Mouse (Mus musculus): ENCODE data around the gene Slc4a1ap. TPM values are rescaled to one million over a fixed set of nuclear protein-coding genes. Genes with fewer than 3 reads are reported as not detected.

Slc4a1ap gene
- polyA plus RNA-seq, 1 experiment: not detected

- TF ChIP-seq POLR2A (IDR thresholded peaks at IDR 0.05; ENCODE audit: insufficient read depth, low read depth, low read length): no peak
- peak; percentile 47; the same call in 1 of the 2 replicates for TF ChIP-seq CTCF (IDR thresholded peaks at IDR 0.05; ENCODE audit: insufficient read depth, low read depth, low read length)
- Histone ChIP-seq H3K27ac (ENCODE audit: insufficient read depth, low read depth, low read length) (no peak overlapping the region), H3K4me3 (ENCODE audit: insufficient read depth, low read depth, low read length) (no peak overlapping the region), H3K4me1 (ENCODE audit: control insufficient read depth, insufficient read depth, low read length) (peaks cover 17% of the 10 kb centered on the region)
- WGBS: 9% methylated on average over 6 of the region's 6 CpGs
These were observed 36.7 kb downstream of the Slc4a1ap start for GRCm38 (mm10) chr5:31563496-31563895.

- H3K4me3 ChIP-seq (ENCODE audit: insufficient read depth, low read depth, low read length): no peak overlapping the region
- 35% methylated on average over 7 of the region's 7 CpGs for WGBS
- no peak overlapping the region for H3K27ac ChIP-seq (ENCODE audit: insufficient read depth, low read depth, low read length)
- TF ChIP-seq CTCF (IDR thresholded peaks at IDR 0.05; ENCODE audit: insufficient read depth, low read depth, low read length) (no peak), POLR2A (IDR thresholded peaks at IDR 0.05; ENCODE audit: insufficient read depth, low read depth, low read length) (no peak)
- peaks cover 17% of the 10 kb centered on the region for H3K4me1 ChIP-seq (ENCODE audit: control insufficient read depth, insufficient read depth, low read length)
These were observed 37.1 kb downstream of the Slc4a1ap start for GRCm38 (mm10) chr5:31563905-31564304.

GRCm38 (mm10) chr5:31564976-31565375, 38.2 kb downstream of the Slc4a1ap start:
- no peak for TF ChIP-seq POLR2A (IDR thresholded peaks at IDR 0.05; ENCODE audit: insufficient read depth, low read depth, low read length)
- no peak for TF ChIP-seq CTCF (IDR thresholded peaks at IDR 0.05; ENCODE audit: insufficient read depth, low read depth, low read length)

GRCm38 (mm10) chr5:31566026-31566425, 39.2 kb downstream of the Slc4a1ap start:
- WGBS: 81% methylated on average over 7 of the region's 7 CpGs
- TF ChIP-seq CTCF (IDR thresholded peaks at IDR 0.05; ENCODE audit: insufficient read depth, low read depth, low read length) (no peak), POLR2A (IDR thresholded peaks at IDR 0.05; ENCODE audit: insufficient read depth, low read depth, low read length) (no peak)
- Histone ChIP-seq H3K4me3 (ENCODE audit: insufficient read depth, low read depth, low read length) (no peak overlapping the region), H3K27ac (ENCODE audit: insufficient read depth, low read depth, low read length) (no peak overlapping the region), H3K4me1 (ENCODE audit: control insufficient read depth, insufficient read depth, low read length) (peaks cover 28% of the 10 kb centered on the region)

More at GRCm38 (mm10) chr5:31564976-31565375, 38.2 kb downstream of the Slc4a1ap start:
- 70% methylated on average over 4 of the region's 4 CpGs for WGBS
- no peak overlapping the region for H3K4me3 ChIP-seq (ENCODE audit: insufficient read depth, low read depth, low read length)
- H3K27ac ChIP-seq (ENCODE audit: insufficient read depth, low read depth, low read length): no peak overlapping the region
- H3K4me1 ChIP-seq (ENCODE audit: control insufficient read depth, insufficient read depth, low read length): peaks cover 19% of the 10 kb centered on the region

GRCm38 (mm10) chr5:31566457-31566856, 39.7 kb downstream of the Slc4a1ap start:
- 52% methylated on average over 3 of the region's 3 CpGs for WGBS
- no peak for TF ChIP-seq CTCF (IDR thresholded peaks at IDR 0.05; ENCODE audit: insufficient read depth, low read depth, low read length)
- TF ChIP-seq POLR2A (IDR thresholded peaks at IDR 0.05; ENCODE audit: insufficient read depth, low read depth, low read length): no peak
- peaks cover 33% of the 10 kb centered on the region for H3K4me1 ChIP-seq (ENCODE audit: control insufficient read depth, insufficient read depth, low read length)
- no peak overlapping the region for H3K4me3 ChIP-seq (ENCODE audit: insufficient read depth, low read depth, low read length)
- H3K27ac ChIP-seq (ENCODE audit: insufficient read depth, low read depth, low read length): no peak overlapping the region

- TF ChIP-seq CTCF (IDR thresholded peaks at IDR 0.05; ENCODE audit: insufficient read depth, low read depth, low read length): no peak
- no peak for TF ChIP-seq POLR2A (IDR thresholded peaks at IDR 0.05; ENCODE audit: insufficient read depth, low read depth, low read length)
- Histone ChIP-seq H3K4me3 (ENCODE audit: insufficient read depth, low read depth, low read length) (no peak overlapping the region), H3K27ac (ENCODE audit: insufficient read depth, low read depth, low read length) (no peak overlapping the region), H3K4me1 (ENCODE audit: control insufficient read depth, insufficient read depth, low read length) (peaks cover 39% of the 10 kb centered on the region)
- 74% methylated on average over 5 of the region's 5 CpGs for WGBS
These were observed 41.3 kb downstream of the Slc4a1ap start for GRCm38 (mm10) chr5:31567951-31568657.

- Histone ChIP-seq H3K4me1 (ENCODE audit: control insufficient read depth, insufficient read depth, low read length) (peaks cover 29% of the 10 kb centered on the region), H3K27ac (ENCODE audit: insufficient read depth, low read depth, low read length) (peak overlapping the region; percentile 88), H3K4me3 (ENCODE audit: insufficient read depth, low read depth, low read length) (peak overlapping the region; percentile 3; the same call in 1 of the 2 replicates)
- 5% methylated on average over 20 of the region's 20 CpGs for WGBS
- TF ChIP-seq CTCF (IDR thresholded peaks at IDR 0.05; ENCODE audit: insufficient read depth, low read depth, low read length) (no peak), POLR2A (IDR thresholded peaks at IDR 0.05; ENCODE audit: insufficient read depth, low read depth, low read length) (no peak)
These were observed 44.3 kb downstream of the Slc4a1ap start for GRCm38 (mm10) chr5:31571023-31571608.

- H3K4me3 ChIP-seq (ENCODE audit: insufficient read depth, low read depth, low read length): no peak overlapping the region
- H3K4me1 ChIP-seq (ENCODE audit: control insufficient read depth, insufficient read depth, low read length): peaks cover 41% of the 10 kb centered on the region
- TF ChIP-seq POLR2A (IDR thresholded peaks at IDR 0.05; ENCODE audit: insufficient read depth, low read depth, low read length): no peak
- TF ChIP-seq CTCF (IDR thresholded peaks at IDR 0.05; ENCODE audit: insufficient read depth, low read depth, low read length): no peak
- 95% methylated on average over 3 of the region's 3 CpGs for WGBS
- H3K27ac ChIP-seq (ENCODE audit: insufficient read depth, low read depth, low read length): no peak overlapping the region
These were observed 46.9 kb downstream of the Slc4a1ap start for GRCm38 (mm10) chr5:31573722-31574121.

GRCm38 (mm10) chr5:31576539-31576975, 49.8 kb downstream of the Slc4a1ap start:
- WGBS: 15% methylated on average over 7 of the region's 7 CpGs
- Histone ChIP-seq H3K27ac (ENCODE audit: insufficient read depth, low read depth, low read length) (peak overlapping the region; percentile 69), H3K4me3 (ENCODE audit: insufficient read depth, low read depth, low read length) (no peak overlapping the region), H3K4me1 (ENCODE audit: control insufficient read depth, insufficient read depth, low read length) (peaks cover 24% of the 10 kb centered on the region)
- no peak for TF ChIP-seq CTCF (IDR thresholded peaks at IDR 0.05; ENCODE audit: insufficient read depth, low read depth, low read length)
- TF ChIP-seq POLR2A (IDR thresholded peaks at IDR 0.05; ENCODE audit: insufficient read depth, low read depth, low read length): no peak
